Mouse (Mus musculus) gastrocnemius, postnatal 14 days (tissue): Measurements from ENCODE around the gene Snd1. TPM values are rescaled to one million over a fixed set of nuclear protein-coding genes. Genes with fewer than 3 reads are reported as not detected.
A peak's percentile ranks its signal among the peaks of the same experiment; 100 is the strongest.
"Not testable (repeated sequence)": the region's sequence is repeated elsewhere in the genome, so short reads cannot be mapped to it uniquely, and the experiment has no call there.

Experiments used
- DNase-seq: peaks from one replicate; pipeline ENCODE4 v3.0.0; 2021; ENCODE audit warnings: mixed read lengths
- intact Hi-C: fragments of 180-260 bp; cut with DNase I; formaldehyde crosslinking; loops from one replicate; pipeline ENCODE4 v1.15.1; 2025; ENCODE audit warnings: low total_unique reads
- total RNA-seq, 2 experiments: library from RNA; stranded (reverse); gene quantifications; 2 replicates each; pipeline ENCODE4 v1.2.3; 2021

The Snd1 gene
- total RNA-seq, 2 experiments from 2014 or later: 43.4 to 51.3 TPM

GRCm38 (mm10) chr6:28902573-28902972, 427.6 kb downstream of the Snd1 start:
- no peak for DNase-seq
- intact Hi-C loops: loop anchor here (10.0 kb wide), 1 partner anchor 368 kb away; no protein-coding TSS in a partner anchor

GRCm38 (mm10) chr6:28904417-28904816, 429.5 kb downstream of the Snd1 start:
- DNase-seq: no peak
- intact Hi-C loops: loop anchor here (10.0 kb wide), 1 partner anchor 370 kb away; no protein-coding TSS in a partner anchor

- no peak for DNase-seq
- intact Hi-C loops: loop anchor here (10.0 kb wide), 1 partner anchor 370 kb away; no protein-coding TSS in a partner anchor
These were observed 430.4 kb downstream of the Snd1 start for GRCm38 (mm10) chr6:28905301-28905700.

DNA sequence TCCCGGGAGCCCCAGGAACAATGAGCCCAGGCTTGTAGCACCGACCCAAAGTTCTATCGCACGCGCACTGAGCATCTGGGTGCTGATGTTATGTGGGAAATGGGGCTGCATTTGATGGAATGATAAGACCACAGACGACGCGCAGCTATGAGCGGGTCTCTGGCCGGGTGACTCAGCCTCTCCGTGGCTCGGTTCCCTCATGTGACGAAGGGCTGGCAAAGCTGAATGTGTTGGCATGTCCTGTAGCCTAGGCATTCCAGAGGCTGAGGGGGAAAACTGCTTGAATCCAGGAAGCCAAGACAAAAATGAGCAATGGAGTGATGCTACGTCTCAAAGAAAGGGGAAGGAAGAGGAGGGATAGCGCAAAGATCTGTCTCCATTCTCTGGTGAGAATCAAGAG, 434.9 kb downstream of the Snd1 start:
- no peak for DNase-seq
- intact Hi-C loops: loop anchor here (10.0 kb wide), 1 partner anchor 375 kb away; no protein-coding TSS in a partner anchor

GRCm38 (mm10) chr6:28914981-28915380, 440.0 kb downstream of the Snd1 start:
- no peak for DNase-seq
- intact Hi-C loops: no loop called here

GRCm38 (mm10) chr6:28916630-28917029, 441.7 kb downstream of the Snd1 start:
- no peak for DNase-seq
- intact Hi-C loops: no loop called here

DNA sequence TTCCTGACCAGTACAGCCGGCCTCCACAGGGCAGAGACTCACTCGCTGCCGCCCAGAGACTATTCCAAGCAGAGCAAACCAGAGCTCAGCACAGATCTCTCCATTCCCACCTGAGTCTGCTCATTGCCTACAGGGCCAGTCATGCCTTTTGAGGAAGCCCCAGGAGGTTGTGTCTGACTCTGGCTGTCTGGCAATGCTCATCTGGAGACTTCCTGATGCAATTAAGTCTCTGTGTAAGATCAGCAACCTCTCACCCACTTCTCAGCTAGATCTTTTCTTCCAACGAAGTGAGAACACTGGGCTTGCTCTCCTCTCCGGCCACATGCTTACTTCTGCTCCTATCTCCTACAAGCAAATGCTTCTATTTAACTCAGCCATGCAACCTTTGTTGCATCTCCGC, 444.4 kb downstream of the Snd1 start:
- intact Hi-C loops: no loop called here
- DNase-seq: no peak

- no peak for DNase-seq
- intact Hi-C loops: no loop called here
These were observed 447.4 kb downstream of the Snd1 start for GRCm38 (mm10) chr6:28922371-28922770.

DNA sequence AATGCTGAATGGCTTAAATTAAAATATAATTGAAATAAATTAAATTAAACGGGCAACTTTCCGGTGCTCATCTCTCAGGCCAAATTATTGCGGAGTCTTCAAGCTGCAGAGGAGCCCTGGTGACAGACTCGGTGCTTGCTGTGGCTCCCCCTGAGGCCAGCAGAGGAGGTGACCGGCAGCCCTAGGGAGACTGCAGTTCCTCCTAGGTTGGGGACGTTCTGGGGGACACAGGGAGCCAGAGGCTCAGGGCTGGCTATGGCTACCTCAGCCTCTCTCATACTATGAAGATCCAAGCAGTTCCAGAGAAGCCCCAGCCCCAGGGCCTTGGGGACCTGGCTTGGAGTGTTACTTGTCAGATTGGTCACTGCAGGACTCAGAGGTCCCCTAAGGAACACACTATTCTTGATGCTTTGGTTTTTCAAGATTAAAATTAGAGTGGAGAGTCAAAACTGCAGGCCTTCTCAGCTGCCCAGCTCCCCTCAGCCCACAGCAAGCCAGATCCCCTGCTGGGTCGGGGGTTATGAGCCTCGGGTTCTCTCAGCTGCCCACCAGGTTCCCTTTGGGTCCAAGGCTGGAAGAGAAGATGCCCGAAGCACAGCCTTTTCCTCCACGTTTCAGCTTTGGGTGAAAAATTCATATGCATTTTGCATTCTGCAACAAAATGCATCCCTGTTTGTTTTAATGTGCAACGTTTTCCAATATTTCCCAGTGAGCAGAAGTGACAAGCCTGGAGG, 448.3 kb downstream of the Snd1 start:
- intact Hi-C loops: no loop called here
- no peak for DNase-seq

DNA sequence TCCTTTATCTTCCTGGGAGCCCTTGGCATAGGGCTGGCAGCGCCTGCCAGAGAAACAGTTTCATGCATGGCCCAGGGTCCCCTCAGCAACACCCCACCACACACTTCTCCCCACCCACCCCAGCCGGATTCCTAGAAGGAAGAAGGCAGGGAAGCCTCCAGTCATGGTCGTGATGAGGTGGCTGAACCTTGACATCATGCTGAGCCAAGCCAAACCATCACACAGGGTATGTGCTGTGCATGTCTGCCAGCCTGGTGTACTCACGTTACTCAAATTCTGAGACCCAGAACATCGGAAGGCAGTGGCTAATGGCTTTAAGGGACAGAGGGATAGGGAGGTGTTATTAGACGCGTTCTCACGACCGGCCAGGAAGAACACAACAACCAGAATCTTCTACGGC, 448.9 kb downstream of the Snd1 start:
- DNase-seq: no peak
- intact Hi-C loops: no loop called here

DNA sequence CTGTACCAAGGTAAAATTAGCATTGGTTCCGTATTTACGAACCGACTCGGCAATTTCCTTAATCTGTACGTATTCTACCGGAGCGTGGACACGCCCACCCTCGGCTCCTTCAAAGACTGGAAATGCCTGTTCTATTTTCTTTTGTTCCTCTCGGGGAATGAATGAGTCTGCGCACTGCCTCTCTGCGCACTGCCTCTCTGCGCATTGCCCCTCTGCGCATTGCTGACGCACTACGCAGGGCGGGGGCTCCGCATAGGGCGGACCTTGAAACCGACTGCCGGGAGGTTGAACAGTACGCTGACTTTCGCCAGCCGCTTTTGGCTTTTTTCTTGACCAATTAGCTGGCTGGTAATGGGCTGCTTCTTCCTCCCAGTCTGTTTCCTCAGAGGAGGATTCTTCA, 453.0 kb downstream of the Snd1 start:
- not testable (repeated sequence) for DNase-seq

GRCm38 (mm10) chr6:28929169-28929803, 454.3 kb downstream of the Snd1 start:
- intact Hi-C loops, DNase-seq: not testable (repeated sequence)

More for the DNA sequence above, 453.0 kb downstream of the Snd1 start:
- intact Hi-C loops: not testable (repeated sequence)

GRCm38 (mm10) chr6:28931234-28931633, 456.3 kb downstream of the Snd1 start:
- intact Hi-C loops: no loop called here
- DNase-seq: no peak

DNA sequence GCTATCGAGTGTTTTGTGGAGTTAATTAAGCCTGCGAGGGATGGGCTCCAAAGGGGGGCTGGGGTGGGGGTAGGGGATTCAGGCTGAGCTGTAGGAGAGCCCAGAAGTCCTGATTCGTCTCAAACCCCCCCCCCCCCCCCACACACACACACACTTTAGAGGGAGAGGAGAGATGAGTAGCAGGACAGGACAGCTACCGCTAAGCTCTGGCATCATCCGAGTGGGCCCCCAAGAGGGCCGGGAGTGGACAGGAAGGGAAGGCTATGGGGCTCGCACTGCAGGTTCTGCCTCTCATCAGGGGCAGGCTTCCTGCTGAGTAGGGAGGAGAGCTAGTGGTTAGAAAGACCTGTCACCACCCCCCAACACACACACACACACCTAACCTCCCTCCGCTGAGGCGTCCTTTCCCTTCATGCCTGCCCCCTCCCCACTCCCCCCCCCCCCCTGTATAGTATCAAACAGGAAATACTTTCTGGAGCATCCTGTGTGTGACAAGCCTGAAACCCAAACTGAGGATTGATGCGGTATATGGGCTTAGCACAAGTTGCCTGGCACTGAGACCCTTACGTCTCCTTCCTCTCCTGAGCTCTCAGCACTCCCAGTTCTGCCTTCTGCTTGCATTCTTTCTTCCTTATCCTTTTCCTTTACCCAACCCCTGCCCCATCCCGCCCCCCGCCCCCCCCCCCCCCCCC, 456.8 kb downstream of the Snd1 start:
- intact Hi-C loops: no loop called here
- DNase-seq: no peak

GRCm38 (mm10) chr6:28932328-28932937, 457.5 kb downstream of the Snd1 start:
- no peak for DNase-seq
- intact Hi-C loops: no loop called here

GRCm38 (mm10) chr6:28935736-28936135, 460.8 kb downstream of the Snd1 start:
- intact Hi-C loops: no loop called here
- no peak for DNase-seq

DNA sequence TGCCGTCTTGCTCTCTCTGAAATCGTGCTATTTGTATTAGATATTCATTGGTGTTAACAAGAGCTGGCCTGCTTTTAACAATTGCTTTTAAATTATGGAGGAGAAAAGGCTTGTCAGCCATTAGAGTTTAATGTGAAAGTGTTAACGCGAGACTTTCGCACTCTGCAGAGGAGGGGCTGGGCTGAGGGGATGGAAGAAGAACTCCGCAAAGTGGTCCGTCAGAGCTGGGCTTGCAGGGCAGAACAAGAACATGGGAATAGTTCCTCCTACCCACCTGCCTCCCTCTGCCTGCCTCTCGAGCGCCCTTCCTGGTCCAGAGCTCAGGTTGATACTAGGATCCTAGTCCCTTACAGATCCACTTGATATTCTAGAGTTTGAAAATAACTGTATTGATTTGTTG, 472.3 kb downstream of the Snd1 start:
- DNase-seq: no peak
- intact Hi-C loops: loop anchor here (10.0 kb wide), 1 partner anchor 198 kb away; no protein-coding TSS in a partner anchor

DNA sequence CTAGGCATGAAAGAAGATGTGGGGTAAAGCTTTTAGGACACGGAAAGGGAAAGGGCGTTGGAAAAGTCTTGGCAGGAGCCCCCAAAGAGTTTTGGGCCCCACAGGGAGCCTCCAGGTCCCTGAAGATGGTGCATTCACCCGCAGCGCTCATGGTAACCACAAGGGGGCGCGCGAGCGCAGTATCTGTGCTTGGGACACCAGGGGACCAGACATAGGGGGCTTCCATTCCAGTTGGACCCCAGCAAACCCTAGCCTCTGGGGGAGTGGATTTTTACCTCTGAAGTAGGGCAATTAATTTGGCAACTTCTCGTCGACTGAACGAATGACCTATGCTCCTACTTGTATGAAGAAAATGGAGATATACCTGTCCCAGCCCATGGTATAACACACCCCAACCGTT, 474.3 kb downstream of the Snd1 start:
- peak; percentile 62 for DNase-seq
- intact Hi-C loops: loop anchor here (2.0 to 10.0 kb wide), 2 partner anchors 76 to 196 kb away; no protein-coding TSS in a partner anchor

- intact Hi-C loops: no loop called here
- DNase-seq: peak; percentile 44
These were observed 480.6 kb downstream of the Snd1 start for GRCm38 (mm10) chr6:28955581-28955980.

DNA sequence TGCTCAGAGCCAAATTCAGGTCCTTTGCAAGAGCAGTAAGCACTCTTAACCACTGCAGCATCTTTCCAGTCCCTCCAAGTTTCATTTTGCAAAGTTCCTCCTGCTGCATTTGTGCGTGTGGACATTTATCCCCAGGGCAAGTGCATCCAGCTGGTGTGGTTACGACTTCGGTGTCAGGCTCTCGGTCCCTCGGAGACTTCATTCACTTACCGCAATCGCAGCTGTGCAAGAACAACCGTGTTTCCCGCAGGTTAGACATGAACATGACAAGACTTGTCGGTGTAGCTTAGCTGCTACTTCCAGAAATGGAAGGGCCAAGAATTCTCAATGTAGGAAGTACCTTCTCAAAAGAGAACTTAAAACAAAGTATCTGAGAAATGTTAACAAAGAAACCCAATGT, 482.5 kb downstream of the Snd1 start:
- intact Hi-C loops: no loop called here
- no peak for DNase-seq
